Mouse (Mus musculus): ENCODE data around the gene Rem1.

The Rem1 gene

DNA sequence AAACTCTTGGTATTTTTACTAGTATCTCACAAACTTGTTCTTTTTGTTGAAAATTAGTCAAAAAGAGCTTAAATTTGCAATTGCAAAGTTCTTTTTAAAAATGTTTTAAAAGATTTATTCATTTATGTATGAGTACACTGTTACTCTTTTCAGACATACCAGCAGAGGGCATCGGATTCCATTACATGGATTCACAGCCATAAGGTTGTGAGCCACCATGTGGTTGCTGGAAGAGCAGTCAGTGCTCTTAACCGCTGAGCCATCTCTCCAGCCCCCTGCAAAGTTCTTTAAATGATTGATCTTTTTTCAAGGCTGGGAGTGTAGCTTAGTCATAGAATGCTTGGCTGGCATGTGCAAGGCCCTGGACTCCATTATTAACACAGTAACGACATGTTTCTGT lies 51.6 kb downstream of the Rem1 start:
- no peak for DNase-seq

DNA sequence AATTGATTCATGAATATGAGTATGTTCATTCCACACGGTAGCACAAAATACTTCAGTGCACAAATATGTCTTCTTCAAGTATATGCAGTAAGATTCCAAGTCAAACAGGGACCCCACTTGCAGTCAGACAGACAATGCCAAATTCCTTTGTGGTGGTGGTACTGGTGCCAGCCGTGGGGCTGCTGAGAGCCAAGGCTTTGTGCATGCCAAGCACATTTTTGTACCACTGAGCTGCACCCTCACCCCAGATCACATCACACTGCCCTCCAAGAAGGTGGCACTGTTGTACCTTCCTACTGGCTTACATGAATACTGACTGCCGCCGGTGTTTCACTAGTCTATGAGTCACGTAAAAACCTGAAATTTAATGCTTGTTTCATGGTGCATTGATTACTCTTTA lies 52.2 kb downstream of the Rem1 start:
- no peak for DNase-seq

DNA sequence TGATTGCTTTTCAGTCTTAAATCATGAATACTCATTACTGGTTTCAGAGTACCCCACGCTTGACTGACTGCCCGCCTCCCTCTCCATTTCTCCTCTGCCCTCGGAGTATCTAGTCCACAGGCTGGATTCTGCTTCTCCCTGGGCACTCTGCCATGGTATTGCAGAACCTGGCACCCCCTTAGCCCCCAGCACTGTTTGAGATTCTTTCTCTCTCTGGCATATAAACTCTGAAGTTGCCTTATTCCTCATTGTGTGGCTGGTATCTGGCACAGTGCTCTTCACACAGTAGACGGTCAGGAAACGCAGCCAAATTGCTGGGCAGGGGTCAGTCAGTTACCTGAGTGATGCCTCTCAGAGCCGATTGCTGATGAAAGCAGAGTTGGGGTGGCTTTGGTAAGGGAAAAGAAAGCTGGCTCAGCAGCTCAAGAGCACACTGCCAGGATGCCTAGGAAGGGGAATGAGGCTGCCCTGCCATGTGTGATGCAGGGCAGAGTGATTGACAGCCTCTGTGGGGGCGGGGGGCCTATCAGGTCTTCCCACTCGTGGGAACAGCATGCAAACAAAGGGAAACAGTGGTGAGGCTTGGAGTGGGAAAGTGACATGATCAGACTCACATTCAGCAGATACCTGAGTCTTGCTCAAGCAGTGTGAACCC lies 53.1 kb downstream of the Rem1 start:
- DNase-seq: no peak

DNA sequence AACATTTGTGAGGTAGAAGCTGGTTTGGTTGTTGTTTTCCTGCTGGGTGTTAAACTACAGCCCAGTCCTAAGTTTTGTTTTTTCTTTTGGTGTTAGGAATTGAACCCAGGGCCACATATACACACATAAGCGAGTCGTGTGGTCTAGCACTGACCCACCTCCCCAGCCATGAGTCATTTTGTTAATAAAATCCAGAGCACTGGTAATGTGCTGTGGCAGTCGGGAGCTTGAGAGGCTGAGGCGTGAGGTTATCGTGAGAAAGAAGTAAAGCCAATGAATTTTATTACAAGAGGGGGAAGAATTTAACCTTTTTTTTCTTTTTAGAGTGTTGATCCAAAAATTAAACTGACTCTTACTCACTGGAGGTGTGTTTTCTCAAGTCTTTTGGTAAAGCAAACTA lies 56.3 kb downstream of the Rem1 start:
- no peak for DNase-seq
